Mouse (Mus musculus) embryonic fibroblast, embryonic 13.5 days (primary cell): ENCODE measurements around the gene Nfic.

ENCODE experiments used
- CTCF ChIP-seq: IDR thresholded peaks from 2 replicates; pipeline ENCODE4 v1.5.1; 2011; ENCODE audit warnings: mild to moderate bottlenecking, control low read depth, low read length, moderate library complexity, borderline replicate concordance; ENCODE audit not compliant: insufficient read depth
- POLR2A ChIP-seq: IDR thresholded peaks from 2 replicates; pipeline ENCODE4 v1.6.1; 2011; ENCODE audit warnings: low read depth, mild to moderate bottlenecking, control low read depth, low read length, moderate library complexity

- TF ChIP-seq CTCF (no peak), POLR2A (no peak)
Measured at GRCm38 (mm10) chr10:81401205-81401520, 54.3 kb downstream of the Nfic start.
